Mouse (Mus musculus): ENCODE measurements around the gene Yju2.

Gene Yju2

GRCm38 (mm10) chr17:55960791-55961190 lies 1.9 kb downstream of the Yju2 start:
- no peak for DNase-seq (ENCODE audit: low read depth)

DNA sequence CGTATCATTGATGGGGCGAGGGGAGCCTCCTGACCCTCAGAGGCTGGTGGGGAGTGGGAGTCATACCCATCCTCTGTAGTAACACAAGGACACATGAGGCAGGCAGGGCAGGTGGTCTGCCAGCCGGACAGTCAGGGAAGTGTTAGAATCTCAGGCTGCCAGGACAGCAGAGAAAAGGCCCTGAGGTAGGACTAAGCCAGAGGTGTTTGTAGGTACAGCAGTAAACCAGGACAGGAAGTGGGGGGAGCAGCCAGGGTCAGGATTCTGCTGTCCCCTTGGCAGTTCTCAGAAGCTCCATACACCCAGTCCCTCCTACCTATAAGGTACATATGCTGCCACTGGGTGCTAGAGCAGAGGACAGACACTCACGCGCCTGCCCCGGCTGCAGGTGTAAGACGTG lies 2.7 kb downstream of the Yju2 start:
- no peak for DNase-seq (ENCODE audit: low read depth)

DNA sequence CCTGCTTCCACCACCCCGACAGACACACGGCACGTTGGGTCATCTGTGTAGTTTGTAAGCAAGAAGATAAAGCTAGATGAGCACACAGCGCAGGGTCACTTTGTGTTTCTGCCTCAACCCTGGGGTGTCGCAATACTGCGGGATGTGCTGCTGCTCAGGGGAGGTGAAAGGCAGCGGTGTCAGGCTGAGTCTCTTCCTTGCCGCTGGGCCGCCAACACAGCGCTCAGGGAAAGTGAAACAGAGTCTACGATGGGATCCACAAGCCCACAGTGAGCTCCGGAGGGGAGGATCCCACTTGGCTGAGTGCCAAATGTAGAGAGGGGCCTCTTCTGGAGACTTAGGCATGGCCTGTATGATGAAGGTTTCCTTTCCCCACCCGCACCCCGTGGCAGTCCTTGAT lies 4.3 kb downstream of the Yju2 start:
- DNase-seq (ENCODE audit: low read depth), result no peak

GRCm38 (mm10) chr17:55964496-55964895 lies 5.6 kb downstream of the Yju2 start:
- DNase-seq (ENCODE audit: low read depth), result no peak

DNA sequence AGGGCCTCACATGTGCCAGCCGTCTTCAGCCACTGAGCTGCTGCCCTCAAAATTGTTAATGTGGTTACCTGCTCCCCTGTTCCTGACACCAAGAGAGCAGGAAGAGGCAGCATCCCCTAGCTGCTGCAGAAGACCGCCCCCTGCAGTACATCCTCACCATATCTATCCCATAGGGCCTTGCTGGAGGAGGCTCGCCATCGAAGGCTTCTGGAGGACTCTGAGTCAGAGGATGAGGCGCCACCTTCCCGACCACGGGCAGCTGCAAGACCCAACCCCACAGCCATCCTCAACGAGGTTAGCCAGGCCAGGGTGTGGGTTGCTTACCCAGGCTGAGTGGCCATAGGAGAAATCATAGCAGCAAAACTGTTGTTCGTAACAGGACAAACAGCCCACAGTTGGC lies 6.1 kb downstream of the Yju2 start:
- no peak for DNase-seq (ENCODE audit: low read depth)

- DNase-seq (ENCODE audit: low read depth), result no peak
These were observed 8.3 kb downstream of the Yju2 start for GRCm38 (mm10) chr17:55967186-55967585.

GRCm38 (mm10) chr17:55968210-55968609 lies 9.3 kb downstream of the Yju2 start:
- no peak for DNase-seq (ENCODE audit: low read depth)

DNA sequence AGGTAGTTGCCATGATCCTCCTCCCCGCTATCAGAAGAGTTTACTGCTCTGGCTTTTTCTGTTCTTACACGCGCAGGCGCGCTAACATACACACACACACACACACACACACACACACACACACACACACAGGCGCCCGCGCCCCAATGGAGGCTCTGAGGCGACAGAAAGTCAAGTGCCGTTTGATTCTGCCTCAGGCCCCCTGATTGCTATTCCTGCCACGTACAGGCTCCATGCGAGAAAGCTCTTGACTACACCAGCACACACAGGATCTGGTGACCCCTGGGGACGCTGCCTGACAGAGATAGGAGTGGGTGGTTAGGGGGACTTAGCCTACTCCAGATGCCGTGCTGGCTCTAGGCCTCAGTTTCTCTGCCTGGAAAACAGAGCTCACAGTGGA lies 10.7 kb downstream of the Yju2 start:
- no peak for DNase-seq (ENCODE audit: low read depth)

DNA sequence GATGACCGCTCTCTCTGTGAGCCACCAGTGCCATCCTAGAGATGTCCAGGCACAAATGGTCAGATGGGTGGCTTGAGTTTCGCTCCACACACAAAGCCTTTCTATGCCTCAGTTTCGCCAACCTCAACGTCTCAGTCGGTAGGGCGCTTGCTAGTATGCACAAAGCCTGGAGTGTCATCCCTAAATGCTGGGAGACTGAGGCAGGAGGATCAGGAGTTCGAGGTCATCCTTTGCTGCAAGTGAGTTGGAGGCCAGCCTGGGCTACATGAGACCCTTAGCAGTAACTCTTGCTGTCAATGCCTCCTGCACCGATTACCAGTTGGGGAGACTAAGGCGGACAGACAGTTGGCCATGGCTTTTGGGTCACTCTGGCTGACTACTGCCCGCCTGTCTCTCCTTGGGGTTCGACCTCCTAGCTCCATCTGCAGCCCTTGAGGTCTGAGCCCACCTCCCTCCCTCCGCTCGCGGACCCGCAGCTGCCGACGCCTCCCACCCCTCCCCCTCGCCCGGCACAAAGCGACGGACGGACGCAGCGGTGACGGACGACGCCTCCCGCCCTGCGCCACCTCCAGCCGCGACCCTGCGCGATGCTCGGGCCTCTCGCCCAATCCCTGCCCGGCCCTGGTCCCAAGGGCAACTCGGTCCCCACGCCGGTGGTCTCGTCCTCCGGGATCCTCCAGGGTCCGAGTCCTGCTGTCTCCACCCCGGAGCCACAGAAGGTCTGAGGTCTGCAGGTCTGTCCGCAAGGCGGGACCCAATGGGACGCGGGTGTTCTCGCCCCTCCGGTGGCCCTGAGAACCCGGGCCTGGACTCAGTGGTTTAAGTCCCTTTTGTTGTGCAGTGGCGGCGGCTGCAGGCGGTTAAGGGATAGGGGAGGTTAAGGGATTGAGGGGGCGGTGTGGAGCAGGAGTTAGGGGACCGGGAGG lies 11.3 kb downstream of the Yju2 start, which contains the start of gene Shd:
Shd (plus strand) TSS at position 502 of the 926 bp plus-strand sequence.
- no peak for DNase-seq (ENCODE audit: low read depth)

- DNase-seq (ENCODE audit: low read depth), result no peak
These were observed 12.6 kb downstream of the Yju2 start for GRCm38 (mm10) chr17:55971453-55971852.

GRCm38 (mm10) chr17:55976255-55976862 lies 17.5 kb downstream of the Yju2 start:
- DNase-seq (ENCODE audit: low read depth), result no peak

DNA sequence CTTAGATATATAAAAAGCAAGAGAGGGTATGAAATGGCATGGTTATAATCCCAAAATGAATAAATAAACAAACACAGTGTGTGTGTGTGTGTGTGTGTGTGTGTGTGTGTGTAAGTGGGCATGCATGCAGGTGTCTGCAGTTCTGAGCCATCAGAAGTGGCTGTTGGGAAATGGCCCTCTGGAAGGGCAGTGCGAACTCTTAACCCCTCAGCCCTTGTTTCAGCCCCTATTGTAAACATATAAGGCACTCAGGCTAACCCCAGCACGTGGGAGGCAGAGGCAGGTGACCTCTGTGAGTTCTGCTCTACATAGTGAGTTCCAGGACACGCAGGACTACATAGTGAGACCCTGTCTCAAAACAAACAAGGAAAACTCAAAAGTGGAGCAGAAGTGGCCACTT lies 18.4 kb downstream of the Yju2 start:
- DNase-seq (ENCODE audit: low read depth), result no peak

GRCm38 (mm10) chr17:55986030-55986961 lies 27.4 kb downstream of the Yju2 start, which contains the start of gene Fsd1:
Fsd1 (plus strand) TSS chr17:55986509.
- no peak for DNase-seq (ENCODE audit: low read depth)

DNA sequence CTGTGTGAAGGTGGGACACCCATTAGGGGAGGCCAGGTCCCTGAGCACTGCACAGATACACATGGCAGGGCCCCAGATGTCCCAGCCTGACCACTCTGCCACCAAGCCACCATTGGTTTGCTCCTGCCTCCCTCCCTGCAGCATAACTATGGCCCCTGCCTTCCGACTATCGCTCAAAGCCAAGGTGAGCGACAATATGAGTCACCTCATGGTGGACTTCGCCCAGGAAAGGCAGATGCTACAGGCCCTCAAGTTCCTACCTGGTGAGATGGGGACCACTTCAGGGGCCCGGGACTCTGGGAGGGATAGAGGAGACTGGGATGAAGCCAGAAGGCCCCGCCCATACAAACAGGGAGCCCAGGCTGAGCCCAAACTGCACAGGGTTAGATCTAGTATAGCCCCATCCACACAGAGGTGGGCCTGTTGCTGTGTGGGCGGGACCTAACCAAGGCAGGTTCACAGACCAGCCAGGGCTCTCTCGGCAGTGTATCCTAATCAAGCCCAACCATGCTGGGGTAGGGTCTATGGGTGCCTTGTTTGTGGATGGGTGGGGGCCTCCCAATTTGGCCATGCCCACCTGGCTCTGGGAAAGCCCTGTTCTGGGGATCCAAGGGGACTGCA lies 31.5 kb downstream of the Yju2 start:
- no peak for DNase-seq (ENCODE audit: low read depth)

GRCm38 (mm10) chr17:55996007-55996406 lies 37.1 kb downstream of the Yju2 start:
- no peak for DNase-seq (ENCODE audit: low read depth)

DNA sequence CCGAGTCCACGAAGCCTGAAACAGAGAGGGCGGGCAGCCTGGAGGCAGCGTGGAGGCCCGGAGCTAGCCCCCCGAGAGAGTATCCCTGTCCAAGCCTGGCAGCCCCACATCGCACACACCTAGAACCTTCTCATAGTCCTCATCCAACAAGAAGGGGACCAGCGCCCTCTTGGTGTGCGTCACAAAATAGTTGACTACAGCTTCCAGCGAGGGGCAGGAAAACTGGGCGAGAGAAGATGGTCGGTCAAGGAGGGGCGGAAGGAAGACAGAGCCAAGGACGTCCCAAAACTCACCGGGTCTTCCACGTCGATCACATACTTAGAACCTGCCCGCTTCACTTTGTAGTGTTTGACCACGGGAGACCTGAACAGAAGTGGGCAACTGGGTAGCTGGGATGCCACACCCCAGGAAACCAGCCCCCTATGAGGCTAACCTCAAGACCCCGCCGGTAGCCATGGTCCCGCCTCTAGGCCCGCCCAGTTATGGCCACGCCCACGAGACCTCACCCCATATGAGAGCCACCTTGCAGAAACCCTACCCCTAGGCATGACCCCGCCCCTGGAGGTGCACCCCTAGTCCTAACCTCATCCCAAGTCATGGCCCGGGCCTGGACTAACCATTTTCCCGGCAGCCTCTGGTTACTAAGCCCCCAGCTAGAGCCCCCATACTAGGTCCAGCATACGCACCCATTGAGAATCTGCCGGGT lies 41.0 kb downstream of the Yju2 start:
- DNase-seq (ENCODE audit: low read depth), result no peak

- DNase-seq (ENCODE audit: low read depth), result no peak
These were observed 44.1 kb downstream of the Yju2 start for GRCm38 (mm10) chr17:56003000-56003399.

DNA sequence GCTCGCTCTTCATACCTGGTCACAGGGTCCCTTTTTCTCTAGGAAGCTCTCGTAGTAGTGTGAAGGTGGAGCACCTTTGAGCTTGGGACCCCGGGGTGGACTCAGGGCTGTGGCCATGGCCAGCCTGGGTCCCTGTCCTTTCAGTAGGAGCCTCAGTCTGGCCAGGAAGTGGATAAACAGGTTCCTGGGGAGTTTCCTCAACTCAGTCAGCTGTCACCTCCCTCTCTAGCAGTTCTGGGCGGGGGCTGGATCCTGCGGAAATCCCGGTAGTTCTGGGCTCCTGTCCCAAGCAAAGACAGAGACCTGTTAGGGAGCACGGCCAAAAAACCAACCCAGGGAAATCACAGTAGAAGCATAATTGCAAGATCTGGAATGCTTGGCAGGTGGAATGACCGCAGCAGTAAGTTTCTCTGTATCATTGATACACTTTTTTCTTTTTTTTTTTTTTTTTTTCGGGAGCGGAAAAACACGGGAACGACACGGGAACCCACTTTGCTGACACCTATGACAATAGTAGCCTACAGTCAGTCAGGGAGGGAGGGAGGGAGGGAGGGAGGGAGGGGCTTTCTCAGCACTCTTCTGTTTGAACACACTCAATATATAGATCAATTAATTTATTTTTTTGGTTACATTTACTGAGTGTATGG lies 46.6 kb downstream of the Yju2 start, which contains the start of the genes Stap2 and Mpnd:
Stap2 (minus strand) TSS at position 170 of the 647 bp plus-strand sequence.
Mpnd (plus strand) TSS at position 297 of the 647 bp plus-strand sequence.
- peak; percentile 51 for DNase-seq (ENCODE audit: low read depth)

DNA sequence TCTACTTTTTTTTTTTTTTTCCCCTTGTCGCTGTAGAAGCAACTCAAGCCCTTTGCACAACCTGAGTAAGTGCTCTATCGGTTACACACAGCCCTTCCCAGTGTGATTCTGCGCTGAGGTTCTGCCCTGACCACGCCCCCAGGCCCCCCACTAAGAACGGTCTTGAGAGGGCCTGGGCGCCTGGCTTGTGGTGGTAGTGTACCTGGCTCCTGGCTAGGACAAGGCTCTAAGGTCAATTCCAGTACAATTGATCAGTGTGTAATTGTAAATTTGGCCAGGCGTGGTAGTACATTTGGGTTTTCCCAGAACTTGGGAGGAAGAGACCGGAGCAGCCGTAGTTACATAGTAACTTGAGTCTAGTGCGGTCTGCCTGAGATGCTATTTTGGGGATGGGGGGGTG lies 48.1 kb downstream of the Yju2 start:
- no peak for DNase-seq (ENCODE audit: low read depth)
